Mouse (Mus musculus) lung, embryonic 14.5 days (tissue): ENCODE results near the gene Scgb1a1. TPM values are rescaled to one million over a fixed set of nuclear protein-coding genes. Genes with fewer than 3 reads are reported as not detected.
A peak's percentile ranks its signal among the peaks of the same experiment; 100 is the strongest.
"Not testable (repeated sequence)": the region's sequence is repeated elsewhere in the genome, so short reads cannot be mapped to it uniquely, and the experiment has no call there.

Experiments
- ATAC-seq: fragments of 200-750 bp; cut with Nextera tagmentation; 2 replicates; pipeline ENCODE4 v1.8.0; 2017; ENCODE audit warnings: mild to moderate bottlenecking, moderate TSS enrichment, moderate library complexity; ENCODE audit not compliant: insufficient read depth
- DNase-seq: peaks from one replicate; pipeline ENCODE4 v3.0.0-alpha.2; 2015
- H3K27ac ChIP-seq: fragments of 300-500 bp; sonication (generic); 2 replicates; pipeline ENCODE4 v1.5.1; 2014; ENCODE audit warnings: low read depth, mild to moderate bottlenecking, moderate library complexity
- H3K27me3 ChIP-seq: fragments of 300-500 bp; sonication (generic); 2 replicates; pipeline ENCODE4 v1.6.1; 2014; ENCODE audit warnings: low read length, control low read depth; ENCODE audit not compliant: insufficient read depth
- H3K36me3 ChIP-seq: fragments of 300-500 bp; sonication (generic); 2 replicates; pipeline ENCODE4 v1.6.1; 2014; ENCODE audit warnings: control low read depth; ENCODE audit not compliant: insufficient read depth
- H3K4me1 ChIP-seq: fragments of 300-500 bp; sonication (generic); 2 replicates; pipeline ENCODE4 v1.6.1; 2014; ENCODE audit warnings: antibody characterized with exemption, control low read depth; ENCODE audit not compliant: insufficient read depth
- H3K4me2 ChIP-seq: fragments of 300-500 bp; sonication (generic); 2 replicates; pipeline ENCODE4 v1.6.1; 2014; ENCODE audit warnings: mild to moderate bottlenecking
- H3K4me3 ChIP-seq: fragments of 300-500 bp; sonication (generic); 2 replicates; pipeline ENCODE4 v1.5.1; 2014; ENCODE audit warnings: low read depth, low read length
- H3K9ac ChIP-seq: fragments of 300-500 bp; sonication (generic); 2 replicates; pipeline ENCODE4 v1.6.1; 2014
- H3K9me3 ChIP-seq: fragments of 300-500 bp; sonication (generic); 2 replicates; pipeline ENCODE4 v1.6.1; 2016; ENCODE audit warnings: low read depth, low read length, control low read depth
- CTCF ChIP-seq: IDR thresholded peaks from 2 replicates; pipeline ENCODE4 v1.5.1; 2016; ENCODE audit warnings: antibody characterized with exemption, low read depth
- WGBS: fragments of 180-500 bp; shearing (Covaris S2); extraction: QIAGEN DNeasy Blood & Tissue Kit; methylation state at CpG from one replicate; pipeline ENCODE4 v1.1.7; 2014; 5-methylcytosine and 5-hydroxymethylcytosine counted together
- polyA plus RNA-seq: library from polyadenylated mRNA; unstranded; fragments of >200 nt; fragmentation: Nextera tagmentation; extraction: Ambion mirVana; gene quantifications from 2 replicates; pipeline ENCODE4 v1.2.1, GENCODE M21; 2014

Gene Scgb1a1
- polyA plus RNA-seq, 1 experiment from 2014 or later: not detected

GRCm38 (mm10) chr19:9058331-9058884, 29.4 kb downstream of the Scgb1a1 start:
- Histone ChIP-seq H3K4me3 (no peak overlapping the region), H3K9me3 (no peaks in the 10 kb centered on the region)
- 85% methylated on average over 1 of the region's 1 CpGs for WGBS

GRCm38 (mm10) chr19:9057679-9058078, 30.1 kb downstream of the Scgb1a1 start:
- Histone ChIP-seq H3K27ac (no peak overlapping the region), H3K4me3 (no peak overlapping the region), H3K36me3 (no peaks in the 10 kb centered on the region), H3K27me3 (no peaks in the 10 kb centered on the region), H3K4me1 (no peaks in the 10 kb centered on the region), H3K9ac (no peak overlapping the region), H3K9me3 (no peaks in the 10 kb centered on the region), H3K4me2 (no peak overlapping the region)
- TF ChIP-seq CTCF: no peak
- ATAC-seq: no peak
- DNase-seq: no peak

More at GRCm38 (mm10) chr19:9058331-9058884, 29.4 kb downstream of the Scgb1a1 start:
- Histone ChIP-seq H3K27me3 (no peaks in the 10 kb centered on the region), H3K27ac (no peak overlapping the region), H3K36me3 (no peaks in the 10 kb centered on the region), H3K4me2 (no peak overlapping the region), H3K9ac (no peak overlapping the region), H3K4me1 (no peaks in the 10 kb centered on the region)
- no peak for TF ChIP-seq CTCF
- DNase-seq (no peak), ATAC-seq (no peak)

DNA sequence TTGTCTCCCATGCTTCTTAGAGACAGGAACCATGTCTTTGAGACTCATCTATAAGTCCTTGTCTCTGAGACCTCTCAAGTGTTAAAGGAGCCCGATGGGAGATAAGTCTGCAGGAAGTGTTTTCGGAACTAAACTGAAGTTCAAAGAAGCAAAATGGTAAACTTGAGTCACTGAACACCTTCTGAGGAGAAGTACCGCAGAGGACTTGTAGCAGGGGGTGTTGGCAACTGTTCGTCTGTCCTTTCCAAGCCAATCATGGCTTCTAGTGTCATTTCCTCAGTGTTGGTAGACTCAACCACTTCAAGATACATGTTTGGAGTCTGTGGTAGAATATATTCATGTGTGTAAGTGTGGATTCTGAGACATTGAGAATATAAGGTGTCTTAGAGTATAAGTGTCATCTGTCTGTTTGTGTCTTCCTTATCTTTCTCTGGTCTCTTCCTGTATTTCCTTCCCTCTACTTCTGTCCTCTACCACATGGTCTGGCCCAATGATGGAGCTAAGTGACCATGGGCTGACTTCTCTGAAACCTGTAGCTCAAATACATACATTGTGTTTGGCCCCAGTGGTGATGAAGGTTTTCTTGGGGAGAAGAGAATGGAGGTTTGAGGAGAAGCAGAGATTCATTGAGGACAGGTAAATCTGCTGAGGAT, 31.9 kb downstream of the Scgb1a1 start:
- TF ChIP-seq CTCF: no peak
- no peak for DNase-seq
- no peaks in the 10 kb centered on the region for H3K27me3 ChIP-seq
- no peaks in the 10 kb centered on the region for H3K4me1 ChIP-seq
- no peak overlapping the region for H3K4me2 ChIP-seq
- no peak for ATAC-seq
- no peak overlapping the region for H3K4me3 ChIP-seq
- H3K9me3 ChIP-seq: no peaks in the 10 kb centered on the region
- no peak overlapping the region for H3K27ac ChIP-seq
- no peaks in the 10 kb centered on the region for H3K36me3 ChIP-seq
- 75% methylated on average over 4 of the region's 4 CpGs for WGBS
- H3K9ac ChIP-seq: no peak overlapping the region

DNA sequence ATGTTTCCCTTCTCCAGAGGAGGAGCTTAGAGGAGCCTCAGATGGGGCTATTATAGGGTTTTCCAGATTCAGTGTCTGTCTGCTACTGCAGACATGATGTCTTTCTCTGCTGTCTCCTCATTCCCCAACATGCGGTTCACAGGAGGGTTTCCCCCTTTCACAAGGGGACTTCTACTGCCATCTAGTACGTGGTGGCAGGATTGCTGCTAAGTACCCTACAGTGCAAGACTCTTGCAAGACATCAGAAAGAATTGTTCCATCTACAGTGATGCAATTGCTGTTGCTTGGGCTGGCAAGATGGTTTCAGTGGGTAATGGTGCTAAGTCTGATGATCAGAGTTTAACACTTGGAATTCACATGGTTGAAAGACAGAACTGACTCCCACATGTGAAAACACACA, 32.6 kb downstream of the Scgb1a1 start:
- no peaks in the 10 kb centered on the region for H3K9me3 ChIP-seq
- H3K27me3 ChIP-seq: no peaks in the 10 kb centered on the region
- H3K4me1 ChIP-seq: no peaks in the 10 kb centered on the region
- peak; percentile 62 for TF ChIP-seq CTCF
- no peaks in the 10 kb centered on the region for H3K36me3 ChIP-seq
- WGBS: 17% methylated on average over 2 of the region's 2 CpGs
- H3K4me3 ChIP-seq: no peak overlapping the region
- no peak overlapping the region for H3K9ac ChIP-seq
- DNase-seq: peak; percentile 58
- no peak for ATAC-seq
- H3K27ac ChIP-seq: no peak overlapping the region
- H3K4me2 ChIP-seq: no peak overlapping the region

DNA sequence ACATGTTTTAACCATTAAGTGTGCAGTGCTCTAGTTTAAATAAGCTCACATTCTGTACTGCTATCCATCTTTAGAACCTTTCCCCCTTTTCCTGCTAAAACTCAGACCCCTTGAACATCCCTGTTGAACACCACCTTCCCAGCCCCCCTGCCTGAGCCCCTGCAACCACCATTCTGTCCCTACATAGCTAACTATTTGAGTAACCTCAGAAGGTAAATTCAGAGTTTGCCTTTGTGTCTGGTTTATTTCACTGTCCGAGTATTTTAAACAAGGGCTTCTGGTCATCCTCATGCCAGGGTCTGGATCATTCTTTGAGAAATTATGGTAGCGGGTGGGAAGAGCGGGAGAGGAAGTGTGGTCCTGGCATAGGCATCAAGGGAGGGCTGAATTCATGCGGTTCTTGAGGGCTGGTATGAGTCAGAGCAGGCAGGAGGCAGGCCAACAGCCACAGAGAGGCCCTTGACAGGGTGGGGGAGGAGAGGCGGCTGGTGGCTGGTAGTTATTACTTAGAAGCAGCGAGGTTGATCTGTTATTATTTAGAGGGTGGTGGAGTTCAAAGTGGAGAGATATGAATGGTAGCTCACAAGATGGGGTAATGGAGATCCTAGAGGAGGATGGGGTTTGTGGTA, 34.8 kb downstream of the Scgb1a1 start:
- WGBS: 31% methylated on average over 6 of the region's 6 CpGs
- ATAC-seq: peak; percentile 64

DNA sequence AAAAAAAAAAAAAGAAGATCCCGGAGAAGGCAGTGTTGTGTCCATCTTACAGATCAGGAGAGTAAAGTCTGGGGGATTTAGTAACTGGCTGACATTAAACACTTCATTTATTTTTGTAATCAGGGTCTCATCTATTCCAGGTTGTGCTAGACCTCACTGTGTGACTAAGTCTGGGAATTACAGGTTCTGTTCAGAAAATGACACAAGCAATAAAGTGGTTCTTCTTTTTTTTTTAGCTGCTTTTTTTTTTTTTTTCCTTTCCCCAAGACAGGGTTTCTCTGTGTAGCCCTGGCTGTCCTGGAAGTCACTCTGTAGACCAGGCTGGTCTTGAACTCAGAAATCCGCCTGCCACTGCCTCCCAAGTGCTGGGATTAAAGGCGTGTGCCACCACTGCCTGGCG, 35.8 kb downstream of the Scgb1a1 start:
- WGBS: 88% methylated on average over 4 of the region's 4 CpGs
- H3K36me3 ChIP-seq, ATAC-seq, H3K4me1 ChIP-seq, DNase-seq, H3K9ac ChIP-seq, H3K27ac ChIP-seq, H3K27me3 ChIP-seq, H3K4me2 ChIP-seq, H3K9me3 ChIP-seq, H3K4me3 ChIP-seq: not testable (repeated sequence)

More for the DNA sequence above, 34.8 kb downstream of the Scgb1a1 start:
- no peaks in the 10 kb centered on the region for H3K9me3 ChIP-seq
- H3K9ac ChIP-seq: no peak overlapping the region
- 0 out of 2 replicates have a peak, but pooled peaks cover under 1% of the 10 kb centered on the region for H3K4me1 ChIP-seq
- H3K4me3 ChIP-seq: no peak overlapping the region
- H3K36me3 ChIP-seq: no peaks in the 10 kb centered on the region
- no peaks in the 10 kb centered on the region for H3K27me3 ChIP-seq
- H3K27ac ChIP-seq: no peak overlapping the region
- no peak for TF ChIP-seq CTCF
- peak; percentile 45 for DNase-seq
- H3K4me2 ChIP-seq: no peak overlapping the region
